Mouse (Mus musculus): ENCODE results near the gene Rhoh. TPM values are rescaled to one million over a fixed set of nuclear protein-coding genes. Genes with fewer than 3 reads are reported as not detected.

Rhoh gene
- total RNA-seq, 2 experiments from 2014 or later, result 0.57 to 4.5 TPM

DNA sequence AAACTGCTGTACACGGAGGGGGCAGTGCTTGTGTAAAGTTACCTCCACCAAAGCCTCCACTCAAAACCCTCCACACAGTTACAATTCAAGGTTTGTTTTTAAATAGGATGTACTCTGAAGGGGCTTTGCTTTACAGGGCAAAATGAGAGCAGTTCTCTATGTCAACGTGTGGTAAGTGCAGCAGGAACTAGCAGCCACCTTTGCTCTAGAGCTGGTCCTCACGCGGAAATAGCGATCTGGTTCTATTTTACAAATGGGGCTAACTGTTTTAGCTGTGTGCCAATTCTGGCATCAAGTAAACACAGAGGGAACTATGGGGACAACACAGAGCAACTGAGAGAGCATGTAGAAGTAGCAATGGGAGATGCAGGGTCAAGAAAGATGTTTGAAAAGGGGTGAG, 27.1 kb downstream of the Rhoh start:
- intact Hi-C loops (cut with DNase I), result no loop called here

DNA sequence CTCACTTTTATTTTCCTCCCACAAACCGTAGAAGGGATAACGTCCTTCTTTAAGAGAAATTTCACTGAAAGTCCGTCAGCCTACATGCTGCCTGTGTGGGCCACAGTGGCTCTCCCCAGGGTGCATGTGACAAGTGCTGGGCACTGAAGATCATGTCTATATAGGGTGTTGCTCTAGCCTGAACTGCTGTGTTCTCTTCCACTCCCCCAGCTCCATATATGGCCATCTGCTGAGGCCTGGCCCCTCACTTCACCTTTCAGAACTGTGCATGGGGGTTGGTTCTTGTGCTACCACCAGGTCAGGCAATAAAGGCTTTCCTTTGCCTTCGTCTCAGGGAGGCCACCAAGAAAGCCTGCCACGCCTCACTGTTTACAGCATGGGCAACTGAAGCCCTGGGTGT, 28.0 kb downstream of the Rhoh start:
- no peak for DNase-seq
- intact Hi-C loops (cut with DNase I), result no loop called here

More for the DNA sequence above, 27.1 kb downstream of the Rhoh start:
- no peak for DNase-seq

DNA sequence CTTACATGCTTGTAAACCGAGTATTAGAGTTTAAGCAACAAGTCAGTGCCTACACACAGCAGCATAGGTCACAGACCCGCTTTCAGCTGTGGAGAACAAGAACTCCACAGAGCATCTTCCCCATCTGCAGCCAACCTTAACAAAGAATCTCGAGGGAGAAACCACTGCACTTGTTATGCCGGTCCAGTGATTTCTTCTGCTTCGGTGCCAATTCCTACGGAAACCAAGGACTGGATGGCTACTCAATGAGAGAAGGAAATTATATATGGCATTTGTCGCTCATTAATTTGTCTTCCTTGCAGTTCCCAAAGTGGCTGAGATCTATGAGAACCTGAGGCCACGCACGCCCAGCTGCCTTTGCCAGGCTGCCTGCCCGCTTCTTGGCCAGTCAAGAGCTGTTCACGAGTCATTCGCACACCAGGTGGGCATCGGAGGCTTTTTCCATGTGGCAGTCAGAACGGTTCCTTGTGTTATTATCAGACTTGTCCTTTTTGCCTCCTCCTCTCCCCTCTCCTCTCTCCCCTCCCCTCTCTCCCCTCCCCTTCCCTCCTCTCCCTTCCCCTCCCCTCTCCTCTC, 30.3 kb downstream of the Rhoh start:
- no peak for DNase-seq
- intact Hi-C loops (cut with DNase I), result no loop called here

DNA sequence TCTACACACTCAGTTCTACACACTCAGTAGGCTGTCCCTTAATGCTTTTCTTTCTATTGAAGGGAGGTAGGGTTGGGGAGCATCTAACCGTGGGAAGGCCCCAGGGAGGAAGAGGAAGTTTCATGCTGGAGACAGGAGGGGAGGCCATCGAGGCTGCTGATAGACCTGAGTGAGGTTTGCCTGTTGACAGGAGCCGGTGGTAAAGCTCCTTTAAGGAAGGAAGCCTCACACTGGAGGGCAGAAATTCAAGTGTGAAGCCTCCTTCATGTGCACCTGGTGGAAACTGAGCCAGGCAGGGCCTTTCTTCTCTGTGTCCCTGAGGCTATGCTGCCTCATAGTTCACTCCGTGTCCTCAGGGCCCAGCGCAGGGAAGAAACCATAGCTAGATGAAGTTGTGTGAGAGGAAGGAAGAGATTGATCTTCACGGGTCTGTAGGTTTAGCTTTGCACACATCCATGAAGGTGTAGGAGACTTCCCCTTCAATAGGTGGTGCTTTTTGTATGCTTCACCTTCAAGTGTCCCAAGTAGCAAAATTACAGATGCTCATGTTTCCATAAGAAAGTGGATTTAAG, 34.2 kb downstream of the Rhoh start:
- intact Hi-C loops (cut with DNase I), result no loop called here
- no peak for DNase-seq

DNA sequence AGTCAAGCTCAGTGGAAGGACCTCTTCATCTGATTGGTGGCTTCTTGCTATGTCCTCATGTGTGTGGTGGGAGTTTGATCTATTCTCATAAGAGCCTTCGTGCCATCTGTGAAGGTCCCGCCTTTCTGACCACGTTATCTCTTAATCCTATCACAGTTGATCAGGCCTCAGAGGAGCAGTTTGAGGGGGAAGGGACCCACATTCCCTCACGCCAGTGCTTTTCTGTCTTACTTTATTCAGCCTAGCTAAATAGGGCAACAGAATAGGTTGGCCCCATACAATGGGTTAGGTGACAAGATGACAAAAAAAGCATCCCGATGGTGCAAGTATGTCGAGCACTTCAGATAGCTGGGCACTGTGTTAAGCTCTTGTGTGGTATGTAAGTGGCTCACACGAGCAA, 34.8 kb downstream of the Rhoh start:
- intact Hi-C loops (cut with DNase I), result no loop called here
- DNase-seq, result no peak

DNA sequence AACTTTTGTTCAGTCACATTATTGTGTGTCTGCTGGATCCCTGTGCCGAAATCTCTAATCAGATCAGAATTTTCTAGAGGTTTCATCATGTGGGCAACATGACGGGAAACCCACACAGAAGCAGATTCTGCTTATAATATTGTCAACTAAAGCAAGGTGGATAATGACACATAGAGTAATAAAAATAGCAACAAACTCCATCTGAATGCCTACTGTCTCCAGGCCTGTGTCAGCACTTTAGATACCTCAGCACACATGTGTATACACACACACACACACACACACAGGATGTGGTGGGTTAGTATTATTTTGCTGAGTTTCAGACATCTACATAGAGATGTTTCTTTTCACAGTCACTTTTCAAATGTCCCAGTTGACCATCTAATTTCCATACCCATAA, 36.7 kb downstream of the Rhoh start:
- no peak for DNase-seq
- intact Hi-C loops (cut with DNase I), result no loop called here

DNA sequence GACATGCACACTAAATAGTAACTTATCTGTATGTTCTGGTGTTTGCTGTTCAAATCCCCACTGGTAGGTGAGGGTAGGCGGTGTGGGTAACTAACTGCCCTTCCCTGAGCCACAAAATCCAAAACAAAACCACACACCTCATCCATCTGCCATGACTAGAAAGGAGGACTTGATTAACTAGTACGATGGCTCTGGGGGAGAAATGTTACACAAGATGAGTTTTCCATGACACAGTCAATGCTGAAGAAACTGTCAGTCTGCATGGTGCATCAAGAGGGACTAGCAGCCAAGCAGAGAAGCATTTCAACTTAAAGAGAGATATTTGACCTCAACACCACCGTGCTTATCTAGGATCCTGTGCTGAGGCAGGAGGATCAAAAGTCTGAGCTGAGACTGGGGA, 37.7 kb downstream of the Rhoh start:
- intact Hi-C loops (cut with DNase I), result no loop called here
- no peak for DNase-seq

DNA sequence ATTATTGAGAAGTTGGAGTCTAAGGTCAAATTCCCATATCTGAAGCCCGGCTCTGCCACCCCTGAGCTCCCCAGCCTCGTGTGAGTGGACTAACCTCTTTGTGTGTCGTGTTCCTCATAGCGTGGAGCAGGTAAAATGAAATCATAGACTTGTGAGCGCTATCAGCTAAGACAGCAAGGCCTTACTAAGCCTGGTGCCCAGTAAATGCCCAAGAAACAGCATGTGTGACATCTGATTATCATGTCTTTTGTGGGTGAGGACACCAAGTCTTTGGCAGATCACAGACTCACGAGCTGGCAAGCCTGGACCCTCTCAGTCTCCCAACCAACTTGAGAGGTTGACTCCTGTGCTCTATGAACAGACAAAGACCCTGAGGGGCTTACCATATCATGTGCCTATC, 39.1 kb downstream of the Rhoh start:
- DNase-seq, result no peak
- intact Hi-C loops (cut with DNase I), result no loop called here

DNA sequence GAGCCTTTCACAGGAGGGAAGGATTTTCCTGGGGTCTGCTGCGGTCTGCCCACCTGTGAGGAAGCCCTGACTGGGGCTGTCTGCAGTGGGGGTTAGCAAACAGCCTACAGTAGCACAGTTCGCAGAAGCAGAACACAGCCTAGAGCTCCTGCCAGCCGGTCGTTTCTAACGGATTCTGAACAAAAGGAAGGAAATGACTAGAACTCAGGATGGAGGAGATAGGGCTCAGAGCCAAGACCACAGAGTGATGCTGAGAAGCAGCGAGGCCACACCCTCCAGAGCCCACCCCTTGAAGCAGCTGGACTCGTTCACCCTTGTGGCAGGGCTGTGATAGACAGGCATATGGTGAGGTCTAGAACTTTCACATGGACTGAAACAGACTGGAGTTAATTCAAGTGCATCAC, 39.9 kb downstream of the Rhoh start:
- intact Hi-C loops (cut with DNase I), result no loop called here
- DNase-seq, result peak; percentile 15 to 31

DNA sequence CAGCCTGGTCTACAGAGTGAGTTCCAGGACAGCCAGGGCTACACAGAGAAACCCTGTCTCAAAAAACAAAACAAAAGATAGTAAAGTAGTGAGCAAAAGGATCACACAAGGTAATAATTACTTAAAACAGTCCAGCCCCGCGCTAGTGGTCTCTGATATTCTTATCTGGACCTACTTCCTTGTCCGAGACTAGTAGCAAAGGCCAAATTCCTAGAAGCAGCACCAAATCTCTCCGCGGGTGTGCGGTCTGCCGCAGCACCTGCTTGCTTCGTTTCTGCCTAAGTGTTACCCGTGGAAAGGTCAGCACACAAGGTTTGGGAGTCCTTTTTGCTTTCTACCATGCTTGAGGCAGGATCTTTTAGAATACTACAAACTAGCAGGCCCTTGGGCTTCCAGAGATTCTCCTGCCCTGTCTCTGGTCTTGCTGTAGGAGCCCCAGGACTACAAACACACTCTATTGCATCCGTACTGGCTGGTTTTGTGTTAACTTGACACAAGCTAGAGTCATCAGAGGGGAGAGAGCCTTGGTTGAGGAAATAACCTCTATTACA, 40.9 kb downstream of the Rhoh start:
- no peak for DNase-seq
- intact Hi-C loops (cut with DNase I), result no loop called here

DNA sequence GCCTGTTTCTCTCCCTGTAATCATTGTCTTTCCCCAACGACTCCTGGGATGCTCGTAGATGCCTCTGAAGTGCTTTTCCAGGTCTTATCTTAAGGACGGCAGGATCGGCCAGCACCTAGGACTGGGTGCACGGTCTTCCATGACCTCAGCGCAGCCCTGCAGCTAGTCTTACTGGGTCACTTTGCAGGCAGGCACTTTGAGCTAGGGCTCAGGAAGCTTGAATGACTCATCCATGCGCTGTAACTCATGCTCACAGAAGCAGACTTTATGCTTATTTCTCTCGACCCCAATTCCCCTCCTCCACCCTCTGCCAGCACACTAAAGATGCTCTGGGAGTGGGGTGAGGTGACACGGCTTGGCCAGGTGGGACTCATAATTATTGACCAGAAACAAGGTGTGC, 41.8 kb downstream of the Rhoh start:
- intact Hi-C loops (cut with DNase I), result no loop called here
- DNase-seq, result no peak

DNA sequence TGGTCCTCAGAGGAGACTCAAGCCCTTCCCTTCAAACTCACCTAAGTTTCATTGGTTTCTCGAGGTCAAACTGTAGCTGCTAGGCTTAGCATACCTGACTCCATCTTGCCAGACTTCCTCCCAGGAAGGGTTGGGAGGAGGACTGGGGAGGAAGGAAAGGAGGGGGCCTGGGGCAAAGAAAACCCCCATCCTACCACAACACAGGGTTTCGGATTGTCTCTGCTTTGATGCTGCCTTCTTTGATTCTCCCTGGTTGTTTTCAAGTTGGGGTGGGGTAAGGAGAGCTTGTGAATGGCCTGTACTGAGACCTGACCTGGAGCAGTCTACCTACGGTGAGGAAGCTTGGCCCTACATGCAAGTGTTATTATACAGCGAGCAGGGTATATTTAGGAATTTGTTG, 43.5 kb downstream of the Rhoh start:
- DNase-seq, result no peak
- intact Hi-C loops (cut with DNase I), result no loop called here

DNA sequence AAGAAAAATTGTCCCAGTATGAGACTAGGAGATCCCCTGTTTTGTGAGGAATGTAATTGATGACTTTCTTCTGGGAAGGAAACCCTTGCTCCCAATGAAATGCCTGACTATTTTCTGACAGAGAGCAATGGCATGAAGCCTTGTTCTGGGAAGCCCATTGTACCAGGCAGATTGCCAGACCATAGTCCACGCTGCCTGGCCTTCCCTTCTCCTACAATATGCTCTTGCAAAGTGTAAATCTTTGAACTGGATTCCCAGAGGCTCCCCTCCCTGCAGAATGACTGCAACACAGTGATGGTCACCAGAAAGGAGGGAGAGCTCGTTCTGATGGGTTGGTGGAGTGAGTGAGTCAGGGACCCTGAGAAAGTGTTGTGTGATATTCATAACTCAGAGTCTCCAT, 47.7 kb downstream of the Rhoh start:
- no peak for DNase-seq
- intact Hi-C loops (cut with DNase I), result no loop called here

DNA sequence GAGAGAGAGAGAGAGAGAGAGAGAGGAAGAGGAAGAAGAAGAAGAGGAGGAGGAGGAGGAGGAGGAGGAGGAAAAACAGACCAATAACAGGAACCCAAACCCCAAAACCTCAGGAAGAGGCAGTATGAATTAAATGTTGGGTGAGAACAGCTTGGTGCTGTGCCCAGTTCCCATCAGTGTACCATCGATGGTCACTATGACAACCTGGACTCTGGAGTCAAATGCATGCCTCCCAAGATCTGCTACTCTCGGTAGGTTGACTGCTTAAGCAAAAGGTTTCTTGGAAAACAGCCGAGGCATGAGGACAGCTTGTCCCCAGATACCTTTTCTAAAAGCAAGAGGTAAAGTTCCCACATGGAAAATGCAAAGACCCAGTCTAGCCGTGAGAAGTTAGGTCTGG, 48.3 kb downstream of the Rhoh start:
- DNase-seq, result no peak
- intact Hi-C loops (cut with DNase I), result no loop called here

DNA sequence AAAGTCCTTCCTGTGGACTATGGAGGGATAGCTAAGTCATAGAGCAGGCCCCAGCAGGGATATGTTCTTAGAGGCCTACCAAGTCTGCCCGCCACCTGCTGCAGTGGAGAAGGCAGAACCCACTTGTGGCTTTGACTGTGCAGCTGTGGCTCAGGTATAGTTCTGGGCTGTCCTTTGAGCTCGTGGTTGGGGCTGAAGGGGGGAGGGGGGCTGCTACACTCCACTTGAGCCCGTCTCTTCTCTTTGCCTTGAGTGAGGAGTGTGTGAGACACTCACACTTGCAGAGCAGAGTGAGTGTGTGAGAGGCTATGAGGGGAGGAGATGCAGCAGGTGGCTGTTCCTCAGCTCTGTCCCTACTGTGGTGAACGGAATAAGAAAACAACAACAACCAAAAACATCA, 49.4 kb downstream of the Rhoh start:
- intact Hi-C loops (cut with DNase I), result no loop called here
- no peak for DNase-seq

DNA sequence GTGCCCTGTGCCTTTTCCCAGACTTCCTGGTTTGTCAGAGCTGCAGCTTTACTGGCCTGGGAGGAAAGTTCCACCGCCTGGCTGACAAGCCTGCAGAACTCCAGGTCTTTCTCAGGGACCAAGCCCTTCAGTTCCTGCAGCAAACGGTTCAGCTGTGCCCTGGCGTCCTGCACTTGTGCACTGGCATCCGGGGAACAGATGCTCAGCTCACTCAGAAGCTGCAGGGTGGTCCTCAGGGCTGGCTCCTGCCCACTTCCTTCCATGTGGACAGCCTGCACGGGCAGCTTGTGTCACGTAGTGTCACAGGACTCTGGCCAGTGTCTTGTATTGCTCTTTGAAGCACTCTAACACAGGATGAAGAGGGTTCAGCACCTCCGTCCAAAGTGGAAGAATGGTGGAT, 50.7 kb downstream of the Rhoh start:
- DNase-seq, result no peak
- intact Hi-C loops (cut with DNase I), result no loop called here

DNA sequence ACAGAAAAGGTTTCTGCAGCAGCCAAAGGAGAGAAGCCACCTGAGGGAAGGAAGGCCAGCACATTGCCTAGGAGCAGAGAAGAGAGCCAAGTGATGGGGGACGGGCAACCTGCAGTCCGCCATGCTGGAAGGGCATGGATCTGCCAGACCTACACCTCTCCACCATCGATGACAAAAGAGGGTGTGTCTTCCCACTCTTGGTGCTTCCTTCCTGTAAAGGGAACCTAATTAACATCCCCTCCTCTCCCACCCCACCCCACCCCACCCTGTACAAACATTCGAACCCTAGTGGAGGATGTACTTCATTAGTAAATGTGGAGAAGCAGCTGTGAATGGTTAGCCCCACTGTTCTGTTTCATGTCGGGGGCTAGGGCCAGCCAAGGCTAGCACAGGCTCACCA, 51.2 kb downstream of the Rhoh start:
- DNase-seq, result no peak
- intact Hi-C loops (cut with DNase I), result no loop called here

DNA sequence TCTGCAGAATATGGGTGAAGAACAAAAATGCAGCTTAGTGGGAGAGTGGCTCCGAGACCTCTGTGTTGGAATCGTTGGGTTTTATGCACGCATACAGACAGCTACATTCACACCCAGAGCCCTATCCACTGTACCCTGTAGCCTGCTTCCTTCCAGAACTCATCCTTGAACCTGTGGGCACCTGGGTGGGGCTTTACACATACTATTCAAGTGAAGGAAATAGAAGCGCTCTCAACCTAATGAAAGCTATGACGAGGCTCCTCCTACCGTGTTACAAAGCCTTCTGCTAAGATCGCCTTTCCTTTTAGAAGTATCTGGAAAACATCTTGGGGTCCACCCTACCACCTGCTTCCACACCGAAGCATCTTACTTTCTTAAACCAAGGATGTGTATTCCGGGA, 52.1 kb downstream of the Rhoh start:
- DNase-seq, result no peak
- intact Hi-C loops (cut with DNase I), result no loop called here

DNA sequence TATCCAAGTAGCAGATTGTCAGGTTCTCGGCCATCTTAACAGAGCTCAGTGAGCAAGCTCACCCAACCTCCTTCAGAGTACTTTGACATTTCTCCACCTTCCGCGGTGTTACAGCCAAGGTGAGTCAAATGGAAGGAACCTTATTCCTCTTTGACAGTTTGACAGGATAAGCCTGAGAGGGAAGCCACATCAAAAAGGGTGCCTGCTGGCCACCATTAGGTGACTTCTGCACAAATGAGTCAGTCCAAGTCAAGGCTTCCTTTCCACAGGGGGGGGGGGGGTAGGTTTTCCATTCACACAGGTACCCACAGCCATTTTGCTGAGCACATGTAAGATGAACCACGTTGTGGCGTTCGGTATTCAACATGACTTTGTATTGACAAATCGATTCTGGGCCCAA, 53.3 kb downstream of the Rhoh start:
- no peak for DNase-seq

DNA sequence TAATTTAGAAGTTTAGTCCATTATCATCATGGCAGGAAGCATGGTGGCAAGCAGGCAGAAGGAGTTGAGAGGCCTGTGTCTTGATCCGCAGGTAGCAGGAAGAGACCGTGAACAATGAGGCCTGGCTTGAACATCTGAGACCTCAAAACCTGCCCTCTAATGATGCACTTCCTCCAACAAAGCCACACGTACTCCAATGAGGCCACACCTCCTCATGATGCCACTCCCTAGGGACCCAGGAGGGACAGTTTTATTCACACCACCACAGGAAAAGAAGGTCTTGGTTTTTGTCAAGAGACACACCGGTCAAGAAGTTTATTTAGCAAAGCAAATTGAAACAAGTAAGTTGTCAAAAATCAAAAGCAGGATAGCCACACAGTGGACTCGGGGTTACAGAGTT, 55.9 kb downstream of the Rhoh start:
- intact Hi-C loops (cut with DNase I), result no loop called here
- no peak for DNase-seq

More for the DNA sequence above, 53.3 kb downstream of the Rhoh start:
- intact Hi-C loops (cut with DNase I), result no loop called here

DNA sequence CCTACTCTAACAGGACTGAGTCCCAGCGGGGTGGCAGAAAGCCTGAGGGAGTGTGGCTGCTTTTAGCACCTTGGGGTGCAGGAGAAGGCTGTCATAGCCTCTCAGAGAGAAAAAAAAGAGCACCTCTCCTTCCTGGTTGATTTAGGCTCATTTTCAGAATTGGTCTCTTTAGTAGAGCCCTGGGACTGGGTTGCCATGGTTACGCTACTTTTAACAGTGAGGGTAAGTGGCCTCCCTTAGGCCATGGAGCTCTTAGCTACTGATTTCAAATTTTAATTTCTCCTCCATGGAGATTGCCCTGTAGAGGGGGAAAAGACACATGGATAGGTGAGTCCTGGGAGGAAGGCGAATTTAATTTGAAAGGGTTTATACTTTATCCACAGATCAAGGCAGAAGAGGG, 57.6 kb downstream of the Rhoh start:
- intact Hi-C loops (cut with DNase I), result no loop called here
- no peak for DNase-seq

DNA sequence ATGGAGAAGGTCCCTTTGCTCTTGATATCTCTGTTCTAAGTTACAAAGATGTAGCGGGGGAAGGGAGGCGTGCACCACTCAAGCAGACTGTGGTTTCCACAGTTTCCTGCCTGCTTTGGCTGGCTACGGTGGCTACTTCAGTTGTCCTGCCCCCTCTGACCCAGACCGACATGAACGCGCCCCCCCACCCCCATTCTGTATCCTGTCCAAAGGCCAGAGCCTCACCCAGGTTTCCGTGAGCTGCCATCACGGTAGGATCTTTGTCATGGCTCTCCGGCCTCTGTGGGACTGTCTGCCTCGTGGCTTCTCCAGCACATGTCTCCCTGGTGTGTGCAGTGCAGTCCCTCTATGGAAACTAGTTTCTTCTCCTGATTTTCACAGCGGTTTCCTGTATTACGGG, 58.3 kb downstream of the Rhoh start:
- no peak for DNase-seq

DNA sequence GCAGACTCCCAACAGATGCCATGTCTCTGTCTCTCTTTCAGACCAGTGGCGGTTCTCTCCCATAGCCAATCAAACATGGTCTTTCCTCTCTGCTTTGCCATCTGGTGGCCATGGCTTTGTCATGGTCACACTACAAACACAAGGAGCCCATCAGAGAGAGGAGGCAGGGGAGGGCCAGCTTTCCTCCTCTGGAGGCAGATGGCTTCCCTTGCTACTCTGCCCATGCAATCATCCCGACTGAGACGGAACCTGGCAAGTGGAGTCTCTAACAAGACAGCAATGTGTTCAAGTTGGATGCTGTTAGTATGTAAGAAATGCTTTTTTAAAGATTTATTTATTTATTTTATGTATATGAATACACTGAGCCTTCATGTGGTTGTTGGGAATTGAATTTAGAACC, 58.9 kb downstream of the Rhoh start:
- intact Hi-C loops (cut with DNase I), result no loop called here
- DNase-seq, result no peak

More for the DNA sequence above, 58.3 kb downstream of the Rhoh start:
- intact Hi-C loops (cut with DNase I), result no loop called here
